Mouse (Mus musculus) CD4-positive, CD25-positive, alpha-beta regulatory T cell, adult 4 months (primary cell): ENCODE results near the gene Mtmr14. TPM values are rescaled to one million over a fixed set of nuclear protein-coding genes. Genes with fewer than 3 reads are reported as not detected.
A peak's percentile ranks its signal among the peaks of the same experiment; 100 is the strongest.

Source experiments
- ATAC-seq: one replicate; pipeline ENCODE4 v1.8.0; 2017
- polyA plus RNA-seq, 2 experiments: library from polyadenylated mRNA; unstranded; fragments of 100-300 nt; shearing (Covaris generic); gene quantifications; one replicate each; pipeline ENCODE4 v1.2.1; 2017

The Mtmr14 gene
- polyA plus RNA-seq, 2 experiments from 2014 or later = 20.6 to 25.6 TPM

DNA sequence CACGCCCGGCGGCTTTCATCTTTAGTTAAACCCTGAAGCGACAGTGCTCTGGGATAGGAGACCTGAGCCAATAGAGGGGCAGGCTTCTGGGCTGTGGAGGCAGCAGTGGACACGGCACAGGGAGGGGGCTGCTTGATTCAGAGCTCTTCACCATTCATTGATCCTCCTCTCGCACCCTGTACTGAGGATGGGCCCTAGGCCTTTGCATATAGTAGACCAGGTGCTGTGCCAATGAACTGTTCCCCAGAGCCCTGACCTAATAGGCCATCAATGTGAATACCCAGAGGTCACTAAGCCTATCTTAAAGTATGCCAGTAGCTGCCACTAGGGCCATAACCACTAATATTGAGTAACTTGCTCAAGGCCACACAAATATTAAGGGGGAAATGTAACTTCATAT lies 44.0 kb downstream of the Mtmr14 start:
- ATAC-seq = no peak

DNA sequence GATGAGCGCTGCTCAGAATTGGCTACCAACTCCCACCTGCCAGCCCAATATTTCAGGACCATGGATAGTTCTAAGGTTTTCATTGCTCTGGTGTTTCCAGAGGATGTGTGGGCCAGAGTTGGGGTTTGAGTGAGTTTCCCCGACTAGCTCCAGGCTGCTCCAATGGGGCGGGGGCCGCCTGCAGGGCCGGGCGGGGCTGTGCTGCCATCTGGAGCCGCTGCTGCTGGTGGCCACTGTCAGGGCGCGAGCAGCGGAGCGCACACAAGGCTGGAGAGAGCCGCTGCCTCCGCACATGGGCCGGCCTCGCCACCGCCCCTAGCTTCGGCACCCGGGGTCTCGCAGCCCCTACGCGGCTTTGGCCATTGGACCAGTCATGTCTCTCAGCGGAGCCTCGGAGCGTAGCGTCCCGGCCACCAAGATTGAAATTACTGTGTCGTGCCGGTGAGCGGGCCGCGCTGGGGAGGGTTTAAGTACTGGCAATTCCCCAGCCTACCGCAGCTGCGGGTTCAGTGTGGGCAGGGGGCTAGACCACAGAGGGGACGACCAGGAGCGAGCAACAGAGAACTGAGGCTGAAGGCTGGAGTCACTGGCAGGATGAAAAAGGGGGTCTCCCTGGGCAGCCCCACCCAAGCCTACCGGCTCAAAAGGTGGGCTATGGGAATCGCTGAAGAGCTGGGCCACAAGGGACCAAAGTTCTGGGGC lies 44.6 kb downstream of the Mtmr14 start, which contains the start of gene Cpne9:
Gene Cpne9 (plus strand): TSS at position 207 of the 702 bp plus-strand sequence.
- peak; percentile 26 for ATAC-seq

DNA sequence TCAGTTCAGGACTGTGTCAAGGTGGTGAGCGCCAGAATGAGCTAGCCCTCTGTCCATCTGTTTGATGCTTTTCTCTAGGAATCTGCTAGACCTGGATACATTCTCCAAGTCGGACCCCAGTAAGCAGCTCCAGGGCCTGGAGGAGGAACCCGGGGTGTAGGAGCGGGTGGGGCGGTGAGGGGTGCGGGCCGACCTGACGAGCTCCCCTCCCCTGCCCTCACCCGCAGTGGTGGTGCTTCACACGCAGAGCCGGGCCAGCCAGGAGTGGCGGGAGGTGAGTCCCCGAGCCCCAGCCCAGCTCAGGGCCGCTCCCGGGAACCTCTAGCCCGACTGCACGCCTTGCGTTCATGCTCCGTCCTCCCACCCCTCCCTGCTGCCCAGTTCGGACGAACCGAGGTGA lies 45.3 kb downstream of the Mtmr14 start:
- no peak for ATAC-seq

DNA sequence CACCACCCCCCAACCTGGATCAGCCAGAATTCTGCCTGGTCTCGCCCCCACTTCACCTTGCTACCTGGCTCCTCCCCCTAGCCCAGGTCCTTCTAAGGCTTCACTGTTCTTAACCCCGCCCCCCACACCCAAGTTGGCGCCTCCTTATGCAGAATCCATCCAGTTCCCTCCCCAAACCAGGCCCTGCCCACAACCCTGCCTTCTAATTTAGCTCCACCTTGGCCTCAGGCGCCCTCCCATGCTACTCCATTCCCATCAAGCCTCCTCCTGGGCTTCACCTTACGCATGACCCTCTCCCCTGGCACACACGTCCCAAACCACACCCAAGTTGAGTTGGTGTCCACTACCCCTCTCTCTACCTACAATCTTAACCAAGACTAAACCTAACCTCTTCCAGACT lies 45.9 kb downstream of the Mtmr14 start:
- ATAC-seq = no peak

GRCm38 (mm10) chr6:113284931-113285330 lies 47.3 kb downstream of the Mtmr14 start:
- no peak for ATAC-seq

- no peak for ATAC-seq
Measured at GRCm38 (mm10) chr6:113286316-113286715, 48.7 kb downstream of the Mtmr14 start.

- no peak for ATAC-seq
Measured at GRCm38 (mm10) chr6:113287236-113287635, 49.6 kb downstream of the Mtmr14 start.

- ATAC-seq = no peak
Measured at GRCm38 (mm10) chr6:113289346-113289745, 51.7 kb downstream of the Mtmr14 start.

- no peak for ATAC-seq
Measured at GRCm38 (mm10) chr6:113290346-113290745, 52.7 kb downstream of the Mtmr14 start.

GRCm38 (mm10) chr6:113292938-113293337 lies 55.3 kb downstream of the Mtmr14 start:
- no peak for ATAC-seq

- no peak for ATAC-seq
Measured at GRCm38 (mm10) chr6:113296046-113296445, 58.4 kb downstream of the Mtmr14 start.

GRCm38 (mm10) chr6:113296639-113297038 lies 59.0 kb downstream of the Mtmr14 start:
- no peak for ATAC-seq

- no peak for ATAC-seq
Measured at GRCm38 (mm10) chr6:113301350-113301749, 63.7 kb downstream of the Mtmr14 start.

DNA sequence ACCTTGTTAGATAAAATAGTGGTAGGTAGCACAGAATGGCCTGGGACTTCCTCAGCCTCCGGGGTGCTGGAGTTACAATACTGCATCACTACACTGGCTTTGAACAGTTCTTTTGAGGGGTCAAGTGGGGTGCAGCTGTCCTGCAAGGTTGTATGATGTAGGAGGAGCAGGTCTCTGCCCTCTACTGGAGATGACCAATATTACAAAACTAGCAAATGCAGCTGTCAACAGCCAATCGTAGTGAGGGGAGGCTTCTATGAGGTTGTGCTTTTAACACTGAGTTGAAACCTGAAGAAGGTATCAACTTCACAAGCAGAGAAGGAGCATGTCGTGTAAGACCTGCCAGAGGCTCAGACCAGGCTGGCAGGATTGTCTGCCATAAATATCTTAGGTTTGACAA lies 64.6 kb downstream of the Mtmr14 start:
- no peak for ATAC-seq

- peak; percentile 92 for ATAC-seq
Measured at GRCm38 (mm10) chr6:113306322-113306985, 68.8 kb downstream of the Mtmr14 start.

- ATAC-seq = peak; percentile 27
Measured at GRCm38 (mm10) chr6:113306986-113307349, 69.3 kb downstream of the Mtmr14 start, which contains the start of gene Brpf1. Brpf1 (plus strand) TSS chr6:113307137.

DNA sequence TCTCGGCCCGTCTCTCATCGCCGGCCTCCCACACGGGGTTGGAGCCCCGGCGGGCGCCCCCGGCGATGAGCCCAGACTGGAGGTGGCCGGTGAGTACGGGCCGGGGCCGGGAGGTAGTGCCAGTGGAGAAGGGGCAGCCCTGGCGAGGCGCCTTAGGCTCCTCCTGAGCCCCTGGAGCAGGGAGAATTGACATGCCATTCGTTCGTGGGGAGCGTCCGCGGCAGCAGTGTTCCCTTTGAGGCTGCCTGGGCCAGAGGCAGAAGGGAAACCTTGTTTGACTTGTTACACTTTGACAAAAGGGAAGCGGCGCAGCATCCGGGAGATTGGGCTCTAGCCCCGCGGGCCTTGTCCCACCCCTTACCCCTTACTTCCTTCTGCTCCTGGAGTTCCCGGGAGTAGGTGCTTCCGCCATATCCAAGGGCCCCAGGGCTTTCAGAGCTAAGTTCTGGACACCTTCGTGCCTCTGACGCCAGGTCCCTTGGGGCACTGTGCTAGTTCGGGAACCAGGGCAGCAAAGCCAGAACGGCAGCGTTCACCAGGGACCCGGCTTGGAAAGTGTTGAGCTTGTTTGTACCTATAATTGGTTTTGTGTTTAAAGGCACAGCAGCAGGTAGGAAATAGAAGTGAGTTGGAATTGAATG lies 70.0 kb downstream of the Mtmr14 start:
- no peak for ATAC-seq

GRCm38 (mm10) chr6:113308141-113308540 lies 70.5 kb downstream of the Mtmr14 start:
- no peak for ATAC-seq

DNA sequence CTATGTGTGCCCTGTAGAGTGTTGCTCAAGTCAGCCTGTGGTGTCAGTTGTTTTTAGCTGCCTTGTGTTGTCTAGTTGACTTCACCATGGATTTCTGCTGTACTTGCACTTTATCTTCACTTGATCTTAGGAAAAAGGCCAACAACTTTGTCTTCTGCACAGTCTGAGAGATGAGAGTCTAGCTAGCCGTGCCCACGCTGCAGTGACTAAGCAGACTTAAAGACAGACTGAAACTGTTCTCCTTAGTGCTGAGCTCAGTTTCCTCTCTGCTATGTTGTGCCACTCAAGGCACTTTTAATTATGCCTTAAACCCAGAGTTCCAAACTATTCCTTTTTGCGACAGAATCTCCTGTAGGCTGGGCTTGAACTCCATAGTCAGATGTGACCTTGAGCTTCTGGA lies 78.3 kb downstream of the Mtmr14 start:
- no peak for ATAC-seq

DNA sequence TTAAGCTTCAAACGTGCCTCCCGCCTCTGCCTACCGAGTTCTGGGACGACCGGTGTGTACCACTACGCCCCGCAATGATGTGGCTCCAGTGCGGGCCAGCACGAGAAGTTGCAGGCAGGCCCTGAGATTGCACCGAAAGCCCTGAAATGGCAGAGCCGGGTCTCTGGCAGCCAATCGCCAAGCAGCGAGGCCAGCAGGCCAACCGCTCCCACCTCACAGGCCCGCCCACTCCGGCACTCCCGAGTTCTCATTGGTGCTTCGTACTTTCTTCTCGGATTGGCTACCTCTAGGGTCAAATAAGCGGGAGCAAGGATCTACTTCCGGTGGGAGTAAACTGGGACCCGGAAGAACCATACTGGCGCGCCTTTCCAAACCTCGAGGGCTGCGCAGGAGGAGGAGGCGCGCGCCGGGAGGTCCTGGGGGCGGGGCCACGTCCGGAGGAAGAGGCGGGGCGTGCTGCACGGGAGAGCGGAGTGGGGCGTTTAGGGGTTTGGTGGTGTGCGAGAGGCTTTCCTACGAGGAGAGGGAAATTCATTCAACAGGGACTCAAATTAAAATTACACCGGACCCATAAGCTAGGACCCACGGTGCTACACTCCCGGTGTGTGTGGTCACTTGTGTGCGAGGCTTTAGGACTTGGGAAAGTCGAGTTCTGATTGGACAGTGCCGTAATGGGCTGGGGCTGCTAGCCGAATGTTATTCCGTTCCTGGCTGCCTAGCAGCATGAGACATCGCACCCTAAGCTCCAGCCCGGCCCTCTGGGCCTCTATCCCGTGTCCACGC lies 89.1 kb downstream of the Mtmr14 start, which contains the start of gene Ogg1:
Gene Ogg1 (plus strand): TSS at position 440 of the 783 bp plus-strand sequence.
- peak; percentile 92 for ATAC-seq

DNA sequence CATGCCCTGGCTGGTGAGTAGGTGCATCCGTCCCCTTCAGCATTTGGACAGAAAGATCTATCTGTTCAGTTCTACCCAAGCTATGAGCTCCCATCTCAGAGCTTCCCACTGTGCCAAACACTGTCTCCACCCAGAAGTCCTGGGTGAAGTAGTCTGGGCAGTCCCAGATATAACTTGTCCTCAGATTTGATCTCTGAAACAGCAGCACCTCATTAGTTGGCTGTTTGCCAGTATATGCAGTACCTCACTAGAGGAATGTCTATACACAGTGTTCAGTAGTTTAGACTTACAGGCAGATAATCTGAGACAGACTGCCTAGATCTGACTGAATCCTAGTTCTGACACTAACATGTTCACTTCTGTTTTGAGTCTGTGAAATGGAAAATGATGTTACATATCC lies 91.8 kb downstream of the Mtmr14 start:
- ATAC-seq = no peak

- peak; percentile 28 for ATAC-seq
Measured at GRCm38 (mm10) chr6:113330547-113330946, 92.9 kb downstream of the Mtmr14 start.
